Mouse (Mus musculus): ENCODE results near the gene Letmd1. TPM values are rescaled to one million over a fixed set of nuclear protein-coding genes. Genes with fewer than 3 reads are reported as not detected.
A peak's percentile ranks its signal among the peaks of the same experiment; 100 is the strongest.

The Letmd1 gene
- total RNA-seq, 1 experiment from 2014 or later: 28.9 TPM

DNA sequence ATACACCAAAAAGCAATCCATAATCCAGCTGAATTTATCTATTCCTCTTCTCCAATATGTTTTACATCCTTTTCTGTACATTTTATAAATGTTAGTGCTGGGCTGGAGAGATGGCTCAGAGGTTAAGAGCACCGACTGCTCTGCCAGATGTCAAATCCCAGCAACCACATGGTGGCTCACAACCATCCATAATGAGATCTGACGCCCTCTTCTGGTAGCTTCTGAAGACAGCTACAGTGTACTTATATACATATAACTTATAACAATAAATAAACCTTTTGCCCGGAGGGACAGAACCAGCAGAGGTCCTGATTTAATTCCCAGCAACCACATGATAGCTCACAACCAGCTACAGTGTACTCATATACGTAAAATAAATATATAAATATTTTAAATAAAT, 20.3 kb upstream of the Letmd1 start:
- ATAC-seq (ENCODE audit: extremely low read depth, insufficient number of reproducible peaks, low FRiP score, poor library complexity, severe bottlenecking): no peak

DNA sequence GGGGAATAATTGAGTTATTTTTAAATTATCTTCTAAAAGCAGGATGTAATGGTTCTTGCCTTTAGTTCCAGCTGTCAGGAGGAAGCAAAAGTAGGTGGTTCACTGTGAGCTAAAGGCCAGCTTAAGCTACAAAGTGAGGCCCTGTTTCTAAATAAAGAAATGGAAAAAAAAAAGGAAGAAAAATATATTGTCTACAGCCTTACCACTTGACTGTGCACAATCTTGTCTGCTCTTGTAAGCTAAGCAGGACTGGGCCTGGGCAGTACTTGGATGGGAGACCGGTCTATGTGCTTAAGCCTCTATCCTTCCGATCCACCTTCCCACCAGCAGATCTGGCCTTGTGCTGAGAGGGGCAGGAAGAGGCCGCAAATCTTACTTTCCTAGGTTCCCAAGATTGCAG, 19.3 kb upstream of the Letmd1 start:
- no peak for ATAC-seq (ENCODE audit: extremely low read depth, insufficient number of reproducible peaks, low FRiP score, poor library complexity, severe bottlenecking)

DNA sequence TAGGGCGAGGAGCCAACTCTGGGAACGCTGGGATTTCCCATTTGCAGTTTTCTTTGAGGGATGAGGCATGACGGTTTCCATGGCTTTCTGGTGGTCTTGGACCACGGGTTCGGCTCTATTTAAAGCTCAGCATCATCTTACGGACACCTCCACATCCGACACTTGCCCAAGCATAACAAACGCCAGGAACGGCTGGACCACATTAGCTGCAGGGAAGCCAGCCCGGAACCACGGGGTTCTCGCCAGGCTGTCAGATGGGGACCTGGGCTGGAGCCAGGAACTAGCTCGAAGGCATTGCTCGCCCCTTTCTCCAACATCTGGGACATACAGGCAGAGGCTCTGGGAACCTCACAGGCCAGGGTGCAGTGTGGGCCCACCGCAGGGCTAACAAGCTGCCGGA, 17.6 kb upstream of the Letmd1 start:
- ATAC-seq (ENCODE audit: extremely low read depth, insufficient number of reproducible peaks, low FRiP score, poor library complexity, severe bottlenecking): no peak

DNA sequence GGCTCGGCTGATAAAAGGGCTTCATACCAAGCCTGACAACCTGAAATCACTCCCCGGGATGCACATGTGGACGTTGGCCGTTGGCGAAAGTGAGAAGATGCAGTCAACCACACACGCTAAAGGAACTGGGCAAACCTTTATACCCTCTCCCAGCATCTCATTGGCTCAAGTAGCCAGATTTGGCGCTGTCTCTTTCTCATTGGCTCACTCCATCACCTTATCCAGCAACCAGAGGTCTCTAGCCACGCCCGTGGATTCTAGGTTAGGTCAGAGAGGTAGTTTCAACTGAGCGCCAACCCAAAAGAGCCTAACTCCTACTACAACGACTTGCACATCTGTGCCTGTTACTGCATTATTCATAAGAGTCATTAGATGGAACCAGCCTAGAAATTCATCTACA, 16.3 kb upstream of the Letmd1 start:
- no peak for ATAC-seq (ENCODE audit: extremely low read depth, insufficient number of reproducible peaks, low FRiP score, poor library complexity, severe bottlenecking)

DNA sequence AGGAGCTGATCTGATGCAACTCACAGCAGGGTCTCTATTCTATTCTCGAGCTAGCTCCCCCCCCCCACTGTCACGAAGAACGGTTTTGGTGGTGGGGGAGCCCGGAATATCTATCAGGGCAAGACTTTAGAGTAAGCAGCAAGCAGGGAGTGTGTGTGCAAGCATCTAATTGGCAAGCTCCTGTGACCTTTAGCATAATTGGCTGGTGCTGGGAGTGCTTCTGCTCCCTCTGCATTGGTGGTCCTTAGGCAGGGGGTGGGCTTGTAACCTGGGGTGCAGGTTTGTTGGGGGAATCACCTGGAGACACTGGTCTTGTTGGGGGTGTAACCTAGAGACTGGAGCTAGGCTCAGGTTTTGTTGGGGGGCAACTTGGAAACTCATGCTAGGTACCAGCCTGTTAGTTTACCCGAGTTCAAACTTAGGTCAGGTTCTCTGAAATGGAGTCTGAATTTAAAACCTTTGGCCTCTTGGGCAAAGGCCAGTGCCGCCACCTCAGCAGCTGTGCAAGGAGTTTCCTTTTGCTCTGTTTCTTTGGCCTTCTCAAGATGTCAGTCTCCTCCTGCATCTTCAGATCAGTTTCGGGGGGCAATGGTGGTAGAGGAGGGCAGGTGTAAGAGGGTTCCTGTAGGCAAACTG, 12.3 kb upstream of the Letmd1 start:
- no peak for ATAC-seq (ENCODE audit: extremely low read depth, insufficient number of reproducible peaks, low FRiP score, poor library complexity, severe bottlenecking)

DNA sequence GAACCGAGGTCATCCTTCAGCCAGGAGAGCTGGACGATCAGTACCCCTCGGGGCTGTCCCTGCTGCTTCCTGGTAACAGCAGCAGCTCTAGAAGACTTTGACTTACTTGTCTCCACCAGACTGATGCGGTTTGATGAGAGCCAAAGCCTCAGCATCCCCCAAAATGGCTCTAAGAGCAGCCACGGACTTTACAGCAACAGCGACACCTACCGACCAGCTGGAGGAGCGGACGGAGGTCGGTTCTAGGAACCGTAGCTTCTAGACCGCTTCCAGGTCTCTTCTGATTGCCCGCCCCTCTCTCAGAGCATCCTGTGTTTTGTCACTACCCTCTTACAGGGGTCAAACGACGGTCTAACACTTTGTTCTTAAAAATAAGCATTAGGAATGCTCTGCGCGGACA, 11.5 kb upstream of the Letmd1 start:
- peak; percentile 69 for ATAC-seq (ENCODE audit: extremely low read depth, insufficient number of reproducible peaks, low FRiP score, poor library complexity, severe bottlenecking)

GRCm38 (mm10) chr15:100458055-100458454, 10.8 kb upstream of the Letmd1 start:
- peak; percentile 38; the same call in 1 of the 2 replicates for ATAC-seq (ENCODE audit: extremely low read depth, insufficient number of reproducible peaks, low FRiP score, poor library complexity, severe bottlenecking)

DNA sequence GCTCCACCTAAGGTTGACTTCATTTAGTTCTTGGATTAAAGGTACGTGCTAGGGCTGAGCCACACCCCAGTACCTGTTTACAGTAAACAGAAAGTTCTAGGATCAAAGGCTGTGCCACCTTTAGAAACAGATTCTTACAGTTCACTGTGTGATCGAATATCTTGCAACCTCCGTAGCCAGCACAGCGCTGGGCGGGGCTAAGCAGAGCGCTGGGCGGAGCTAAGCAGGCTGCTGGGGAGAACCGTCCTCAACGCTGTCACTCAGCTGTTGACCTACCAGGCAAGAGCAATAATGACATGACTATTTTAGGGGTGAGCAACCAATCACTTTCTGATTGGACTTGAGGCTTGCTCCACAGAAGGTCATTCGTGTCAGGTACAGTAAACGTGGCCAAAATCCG, 7.9 kb upstream of the Letmd1 start:
- peak; percentile 64 for ATAC-seq (ENCODE audit: extremely low read depth, insufficient number of reproducible peaks, low FRiP score, poor library complexity, severe bottlenecking)

DNA sequence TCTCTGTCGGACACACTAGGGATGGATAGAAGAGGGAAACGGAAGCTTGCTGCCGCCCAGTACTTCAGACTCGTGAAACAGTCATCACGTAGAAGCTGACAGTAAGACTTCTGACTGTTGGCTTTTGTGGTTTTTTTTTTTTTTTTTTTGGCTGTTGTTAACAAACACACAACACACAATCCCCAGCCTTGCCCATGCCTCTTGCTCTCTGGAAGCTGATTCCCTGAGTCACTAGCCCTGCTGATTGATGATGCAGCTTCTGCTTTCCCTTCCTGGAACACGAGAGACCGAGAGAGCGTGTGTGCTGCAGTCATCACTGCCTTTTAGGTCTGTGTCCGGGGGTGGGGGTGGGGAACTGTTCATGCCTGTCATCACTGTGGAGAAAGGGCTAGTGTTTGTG, 7.2 kb upstream of the Letmd1 start:
- ATAC-seq (ENCODE audit: extremely low read depth, insufficient number of reproducible peaks, low FRiP score, poor library complexity, severe bottlenecking): peak; percentile 49

DNA sequence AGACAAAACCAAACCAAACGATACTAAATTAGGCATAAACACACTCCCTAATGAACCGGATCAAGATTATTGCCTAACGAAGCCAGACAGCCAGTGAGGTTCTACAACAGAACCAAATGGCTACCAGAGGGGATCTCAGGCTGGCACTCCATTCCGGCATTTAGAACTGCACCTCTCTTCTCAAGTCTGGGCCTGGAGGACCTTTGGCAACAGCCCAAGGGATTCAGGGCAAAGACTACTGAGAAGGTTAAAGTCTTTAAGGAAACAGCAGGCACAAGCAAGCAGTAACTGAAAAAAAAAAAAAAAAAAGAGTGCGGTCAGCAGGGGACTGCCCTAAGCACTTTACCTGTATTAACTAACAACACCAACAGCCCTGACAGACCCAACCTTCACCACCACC, 6.7 kb upstream of the Letmd1 start:
- no peak for ATAC-seq (ENCODE audit: extremely low read depth, insufficient number of reproducible peaks, low FRiP score, poor library complexity, severe bottlenecking)

- peak; percentile 42; the same call in 1 of the 2 replicates for ATAC-seq (ENCODE audit: extremely low read depth, insufficient number of reproducible peaks, low FRiP score, poor library complexity, severe bottlenecking)
Observed at GRCm38 (mm10) chr15:100463712-100464111, 5.1 kb upstream of the Letmd1 start.

DNA sequence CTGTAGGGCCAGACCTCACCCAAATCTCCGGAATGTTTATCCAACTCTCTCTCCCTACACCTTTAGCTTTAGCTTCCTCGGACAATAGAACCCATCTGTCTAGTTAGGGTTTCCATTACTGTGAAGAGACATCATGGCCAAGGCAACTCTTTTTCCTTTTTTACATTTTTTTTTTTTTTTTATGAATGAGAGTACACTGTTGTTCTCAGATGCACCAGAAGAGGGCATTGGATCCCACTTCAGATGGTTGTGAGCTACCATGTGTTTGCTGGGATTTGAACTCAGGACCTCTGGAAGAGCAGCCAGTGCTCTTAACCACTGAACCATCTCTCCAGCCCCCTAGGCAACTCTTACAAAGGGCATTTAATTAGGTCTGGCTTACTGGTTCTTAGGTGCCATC, 3.4 kb upstream of the Letmd1 start:
- ATAC-seq (ENCODE audit: extremely low read depth, insufficient number of reproducible peaks, low FRiP score, poor library complexity, severe bottlenecking): no peak

- ATAC-seq (ENCODE audit: extremely low read depth, insufficient number of reproducible peaks, low FRiP score, poor library complexity, severe bottlenecking): no peak
Observed at GRCm38 (mm10) chr15:100467738-100468137, 1.1 kb upstream of the Letmd1 start.

DNA sequence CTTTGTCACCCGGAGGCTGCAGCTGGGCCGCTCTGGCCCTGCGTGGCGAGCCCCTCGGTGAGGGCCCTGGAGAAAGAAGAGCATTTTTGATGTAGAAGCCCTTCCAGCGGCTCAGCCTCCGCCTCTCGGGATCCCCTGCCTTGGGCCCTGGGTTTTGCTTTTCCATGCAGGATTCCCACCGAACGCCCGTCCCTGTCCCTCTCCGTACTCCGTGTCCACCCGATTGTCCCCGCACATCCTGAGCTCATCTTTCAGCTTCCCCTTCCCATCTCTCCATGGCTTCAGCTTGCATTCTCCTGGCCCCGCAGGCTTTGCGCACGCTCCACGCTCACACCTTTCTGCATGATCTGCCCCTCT, 344 bp downstream of the Letmd1 start:
- no peak for ATAC-seq (ENCODE audit: extremely low read depth, insufficient number of reproducible peaks, low FRiP score, poor library complexity, severe bottlenecking)

GRCm38 (mm10) chr15:100470037-100470436, 1.2 kb downstream of the Letmd1 start:
- no peak for ATAC-seq (ENCODE audit: extremely low read depth, insufficient number of reproducible peaks, low FRiP score, poor library complexity, severe bottlenecking)

DNA sequence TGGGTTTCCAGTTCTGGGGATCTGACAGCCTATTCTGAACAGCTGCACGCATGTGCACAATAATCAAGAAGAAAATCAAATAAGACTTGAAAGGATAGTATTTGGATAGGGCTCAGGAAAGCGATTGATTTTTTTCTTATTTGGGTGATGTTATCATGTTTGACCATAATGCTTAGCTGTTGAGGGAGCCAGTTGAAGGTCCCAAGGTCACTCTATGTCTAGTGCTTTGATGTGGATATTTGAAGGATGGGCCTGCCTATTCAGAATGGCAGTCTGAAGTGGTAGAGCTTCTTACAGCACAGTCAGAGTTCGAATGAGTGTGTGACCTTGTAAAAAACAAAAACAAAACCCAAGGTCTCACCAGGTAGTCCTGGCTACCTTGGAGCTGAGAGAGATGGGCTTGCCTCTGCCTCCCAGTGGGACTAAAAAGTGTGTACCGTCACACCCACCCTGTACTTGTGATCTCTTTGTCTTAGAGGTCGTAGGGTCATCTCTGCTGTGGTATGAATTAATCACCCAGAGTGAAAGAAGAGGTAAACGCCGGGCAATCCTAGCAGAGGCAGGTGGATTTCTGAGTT, 5.2 kb downstream of the Letmd1 start:
- no peak for ATAC-seq (ENCODE audit: extremely low read depth, insufficient number of reproducible peaks, low FRiP score, poor library complexity, severe bottlenecking)

- ATAC-seq (ENCODE audit: extremely low read depth, insufficient number of reproducible peaks, low FRiP score, poor library complexity, severe bottlenecking): no peak
Observed at GRCm38 (mm10) chr15:100478351-100478750, 9.5 kb downstream of the Letmd1 start.

DNA sequence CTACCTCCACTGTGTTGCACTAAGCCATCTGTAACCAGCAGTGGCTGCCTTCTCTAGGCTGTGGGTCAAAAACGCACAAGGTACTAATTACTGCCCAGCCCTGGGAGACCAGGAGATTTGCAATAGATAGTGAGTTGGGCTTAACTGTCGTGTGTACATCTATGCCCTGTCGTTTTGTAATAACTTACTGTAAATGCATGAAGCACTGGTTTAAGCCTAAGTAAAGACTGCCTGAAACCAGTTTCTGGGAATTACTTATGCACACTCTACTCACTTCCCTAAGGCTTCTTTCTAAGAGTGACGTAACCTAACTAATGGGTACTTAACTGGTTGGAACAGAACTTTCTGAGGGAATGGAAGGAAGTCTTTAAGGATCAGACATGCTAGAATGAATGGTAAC, 10.1 kb downstream of the Letmd1 start:
- no peak for ATAC-seq (ENCODE audit: extremely low read depth, insufficient number of reproducible peaks, low FRiP score, poor library complexity, severe bottlenecking)

GRCm38 (mm10) chr15:100485576-100485975, 16.8 kb downstream of the Letmd1 start:
- ATAC-seq (ENCODE audit: extremely low read depth, insufficient number of reproducible peaks, low FRiP score, poor library complexity, severe bottlenecking): no peak

GRCm38 (mm10) chr15:100486450-100486849, 17.6 kb downstream of the Letmd1 start:
- ATAC-seq (ENCODE audit: extremely low read depth, insufficient number of reproducible peaks, low FRiP score, poor library complexity, severe bottlenecking): no peak

GRCm38 (mm10) chr15:100487050-100487449, 18.2 kb downstream of the Letmd1 start:
- no peak for ATAC-seq (ENCODE audit: extremely low read depth, insufficient number of reproducible peaks, low FRiP score, poor library complexity, severe bottlenecking)

All from neutrophil, adult 5-6 weeks (primary cell).